Mouse (Mus musculus) heart, embryonic 13.5 days (tissue): Measurements from ENCODE around the gene Arhgef15. TPM values are rescaled to one million over a fixed set of nuclear protein-coding genes. Genes with fewer than 3 reads are reported as not detected.

Experiments
- microRNA-seq: library from miRNA; unstranded; fragments of <30 nt; microRNA quantifications from one replicate; pipeline ENCODE4, GENCODE M21; 2016
- polyA plus RNA-seq: library from polyadenylated mRNA; unstranded; fragments of >200 nt; fragmentation: Nextera tagmentation; extraction: Ambion mirVana; gene quantifications from 2 replicates; pipeline ENCODE4 v1.2.1, GENCODE M21; 2015

Gene Arhgef15
- polyA plus RNA-seq, 1 experiment from 2014 or later, result 11.5 TPM

Small RNA genes within 50 kb of the gene (microRNA-seq; reads per million reads assigned to microRNA genes)
- 6.1 reads per million, percentile 22 among the genes with 10 or more reads in this experiment for gene Mir3062

Other genes with a start within 250 kb of the Arhgef15 start
- gene Ndel1, start 85.6 kb downstream of the Arhgef15 start, polyA plus RNA-seq, result 56.7 and 61.6 TPM in 2 replicates
- gene Rnf222, start 68.9 kb downstream of the Arhgef15 start, polyA plus RNA-seq, result 0.14 and 0.15 TPM in 2 replicates
- 640 and 686 TPM in 2 replicates for gene Rpl26, start 55.9 kb downstream of the Arhgef15 start, polyA plus RNA-seq
- gene Odf4, start 30.4 kb downstream of the Arhgef15 start, polyA plus RNA-seq, result not detected in 2 replicates
- 1.4 and 2.1 TPM in 2 replicates for gene Slc25a35, start 10.7 kb upstream of the Arhgef15 start, polyA plus RNA-seq
- 67.9 and 75.5 TPM in 2 replicates for gene Rangrf, start 17.7 kb upstream of the Arhgef15 start, polyA plus RNA-seq
- gene Pfas, start 51.0 kb upstream of the Arhgef15 start, polyA plus RNA-seq, result 19.9 and 20.3 TPM in 2 replicates
- 45.0 and 49.8 TPM in 2 replicates for gene Ctc1, start 58.4 kb upstream of the Arhgef15 start, polyA plus RNA-seq
- 78.4 and 83.0 TPM in 2 replicates for gene Aurkb, start 88.2 kb upstream of the Arhgef15 start, polyA plus RNA-seq
- 9.7 and 10.3 TPM in 2 replicates for gene Borcs6, start 102.2 kb upstream of the Arhgef15 start, polyA plus RNA-seq
- 28.4 and 31.3 TPM in 2 replicates for gene Tmem107, start 113.3 kb upstream of the Arhgef15 start, polyA plus RNA-seq
- gene Vamp2, start 131.0 kb upstream of the Arhgef15 start, polyA plus RNA-seq, result 79.5 and 82.1 TPM in 2 replicates
- 8.6 and 9.0 TPM in 2 replicates for gene Per1, start 137.7 kb upstream of the Arhgef15 start, polyA plus RNA-seq
- 0.47 and 0.67 TPM in 2 replicates for gene Hes7, start 162.9 kb upstream of the Arhgef15 start, polyA plus RNA-seq
- 0.41 and 0.60 TPM in 2 replicates for gene 9130213A22Rik, start 165.1 kb upstream of the Arhgef15 start, polyA plus RNA-seq
- 0.13 and 0.14 TPM in 2 replicates for gene Aloxe3, start 168.4 kb upstream of the Arhgef15 start, polyA plus RNA-seq
- not detected in 2 replicates for gene Alox12b, start 199.5 kb upstream of the Arhgef15 start, polyA plus RNA-seq
- 1.1 and 1.5 TPM in 2 replicates for gene Alox8, start 240.4 kb upstream of the Arhgef15 start, polyA plus RNA-seq